Mouse (Mus musculus): ENCODE data around the gene Pla2g4a. TPM values are rescaled to one million over a fixed set of nuclear protein-coding genes. Genes with fewer than 3 reads are reported as not detected.

Pla2g4a gene
- polyA plus RNA-seq, 1 experiment from 2014 or later = 1.7 TPM

GRCm38 (mm10) chr1:149871625-149872024, 89.5 kb downstream of the Pla2g4a start:
- H3K4me2 ChIP-seq = no peak overlapping the region
- no peaks in the 10 kb centered on the region for H3K4me1 ChIP-seq (replicated peaks)
- no peak overlapping the region for H3K9ac ChIP-seq
- H3K4me3 ChIP-seq = no peak overlapping the region
- H3K27ac ChIP-seq (replicated peaks) = no peak overlapping the region
- H3K27me3 ChIP-seq = no peaks in the 10 kb centered on the region
- no peak for ATAC-seq (ENCODE audit: low read depth)
- no peaks in the 10 kb centered on the region for H3K36me3 ChIP-seq
- H3K9me3 ChIP-seq = no peaks in the 10 kb centered on the region
- 84% methylated on average over 1 of the region's 1 CpGs for WGBS

- H3K4me1 ChIP-seq (replicated peaks) = no peaks in the 10 kb centered on the region
These were observed 93.8 kb downstream of the Pla2g4a start for GRCm38 (mm10) chr1:149867323-149867722.

GRCm38 (mm10) chr1:149866202-149866601, 94.9 kb downstream of the Pla2g4a start:
- H3K36me3 ChIP-seq = no peaks in the 10 kb centered on the region
- no peak overlapping the region for H3K9ac ChIP-seq
- no peak for ATAC-seq (ENCODE audit: low read depth)
- no peaks in the 10 kb centered on the region for H3K4me1 ChIP-seq (replicated peaks)
- no peak overlapping the region for H3K27ac ChIP-seq (replicated peaks)
- no peak overlapping the region for H3K4me2 ChIP-seq
- no peaks in the 10 kb centered on the region for H3K9me3 ChIP-seq
- 91% methylated on average over 3 of the region's 3 CpGs for WGBS
- H3K4me3 ChIP-seq = no peak overlapping the region
- no peaks in the 10 kb centered on the region for H3K27me3 ChIP-seq

More at GRCm38 (mm10) chr1:149867323-149867722, 93.8 kb downstream of the Pla2g4a start:
- no peak overlapping the region for H3K27ac ChIP-seq (replicated peaks)
- no peak overlapping the region for H3K9ac ChIP-seq
- no peaks in the 10 kb centered on the region for H3K36me3 ChIP-seq
- H3K4me2 ChIP-seq = no peak overlapping the region
- H3K4me3 ChIP-seq = no peak overlapping the region
- no peaks in the 10 kb centered on the region for H3K9me3 ChIP-seq
- ATAC-seq (ENCODE audit: low read depth) = no peak
- H3K27me3 ChIP-seq = no peaks in the 10 kb centered on the region

- no peak overlapping the region for H3K9ac ChIP-seq
- no peak overlapping the region for H3K4me3 ChIP-seq
- H3K27me3 ChIP-seq = no peaks in the 10 kb centered on the region
- H3K27ac ChIP-seq (replicated peaks) = no peak overlapping the region
- ATAC-seq (ENCODE audit: low read depth) = no peak
- H3K4me2 ChIP-seq = no peak overlapping the region
- H3K36me3 ChIP-seq = no peaks in the 10 kb centered on the region
- WGBS = 65% methylated on average over 6 of the region's 6 CpGs
- no peaks in the 10 kb centered on the region for H3K4me1 ChIP-seq (replicated peaks)
- no peaks in the 10 kb centered on the region for H3K9me3 ChIP-seq
These were observed 98.3 kb downstream of the Pla2g4a start for GRCm38 (mm10) chr1:149862801-149863200.

GRCm38 (mm10) chr1:149862181-149862580, 98.9 kb downstream of the Pla2g4a start:
- ATAC-seq (ENCODE audit: low read depth) = no peak
- Histone ChIP-seq H3K4me3 (no peak overlapping the region), H3K9ac (no peak overlapping the region)

GRCm38 (mm10) chr1:149861543-149861942, 99.5 kb downstream of the Pla2g4a start:
- Histone ChIP-seq H3K36me3 (no peaks in the 10 kb centered on the region), H3K9me3 (no peaks in the 10 kb centered on the region), H3K4me2 (no peak overlapping the region), H3K4me3 (no peak overlapping the region), H3K27me3 (no peaks in the 10 kb centered on the region), H3K4me1 (replicated peaks) (no peaks in the 10 kb centered on the region), H3K27ac (replicated peaks) (no peak overlapping the region), H3K9ac (no peak overlapping the region)
- WGBS = 85% methylated on average over 2 of the region's 2 CpGs
- ATAC-seq (ENCODE audit: low read depth) = no peak

More at GRCm38 (mm10) chr1:149862181-149862580, 98.9 kb downstream of the Pla2g4a start:
- no peaks in the 10 kb centered on the region for H3K36me3 ChIP-seq
- no peaks in the 10 kb centered on the region for H3K27me3 ChIP-seq
- H3K27ac ChIP-seq (replicated peaks) = no peak overlapping the region
- H3K9me3 ChIP-seq = no peaks in the 10 kb centered on the region
- 84% methylated on average over 2 of the region's 2 CpGs for WGBS
- no peaks in the 10 kb centered on the region for H3K4me1 ChIP-seq (replicated peaks)
- H3K4me2 ChIP-seq = no peak overlapping the region

GRCm38 (mm10) chr1:149858734-149859133, 102.4 kb downstream of the Pla2g4a start:
- Histone ChIP-seq H3K9me3 (no peaks in the 10 kb centered on the region), H3K4me3 (no peak overlapping the region), H3K4me2 (no peak overlapping the region), H3K36me3 (no peaks in the 10 kb centered on the region), H3K27me3 (no peaks in the 10 kb centered on the region), H3K27ac (replicated peaks) (no peak overlapping the region), H3K9ac (no peak overlapping the region), H3K4me1 (replicated peaks) (no peaks in the 10 kb centered on the region)
- ATAC-seq (ENCODE audit: low read depth) = no peak
- WGBS = 74% methylated on average over 5 of the region's 5 CpGs

GRCm38 (mm10) chr1:149856720-149857119, 104.4 kb downstream of the Pla2g4a start:
- Histone ChIP-seq H3K4me3 (no peak overlapping the region), H3K27me3 (no peaks in the 10 kb centered on the region), H3K4me1 (replicated peaks) (no peaks in the 10 kb centered on the region), H3K9ac (no peak overlapping the region), H3K36me3 (no peaks in the 10 kb centered on the region), H3K9me3 (no peaks in the 10 kb centered on the region), H3K4me2 (no peak overlapping the region), H3K27ac (replicated peaks) (no peak overlapping the region)
- 21% methylated on average over 9 of the region's 9 CpGs for WGBS
- ATAC-seq (ENCODE audit: low read depth) = no peak

GRCm38 (mm10) chr1:149855581-149855980, 105.5 kb downstream of the Pla2g4a start:
- H3K9ac ChIP-seq = no peak overlapping the region
- no peak overlapping the region for H3K4me2 ChIP-seq
- WGBS = 85% methylated on average over 4 of the region's 4 CpGs
- H3K27ac ChIP-seq (replicated peaks) = no peak overlapping the region
- H3K4me3 ChIP-seq = no peak overlapping the region
- H3K36me3 ChIP-seq = no peaks in the 10 kb centered on the region
- H3K9me3 ChIP-seq = no peaks in the 10 kb centered on the region
- H3K27me3 ChIP-seq = no peaks in the 10 kb centered on the region
- ATAC-seq (ENCODE audit: low read depth) = no peak
- no peaks in the 10 kb centered on the region for H3K4me1 ChIP-seq (replicated peaks)

- H3K27me3 ChIP-seq = no peaks in the 10 kb centered on the region
- no peaks in the 10 kb centered on the region for H3K36me3 ChIP-seq
- H3K9me3 ChIP-seq = no peaks in the 10 kb centered on the region
- H3K4me3 ChIP-seq = no peak overlapping the region
- H3K27ac ChIP-seq (replicated peaks) = no peak overlapping the region
- no peak overlapping the region for H3K4me2 ChIP-seq
- H3K4me1 ChIP-seq (replicated peaks) = no peaks in the 10 kb centered on the region
- 77% methylated on average over 7 of the region's 7 CpGs for WGBS
- no peak overlapping the region for H3K9ac ChIP-seq
- no peak for ATAC-seq (ENCODE audit: low read depth)
These were observed 106.2 kb downstream of the Pla2g4a start for GRCm38 (mm10) chr1:149854867-149855266.

GRCm38 (mm10) chr1:149846655-149847054, 114.4 kb downstream of the Pla2g4a start:
- no peak overlapping the region for H3K4me2 ChIP-seq
- no peaks in the 10 kb centered on the region for H3K36me3 ChIP-seq
- H3K27ac ChIP-seq (replicated peaks) = no peak overlapping the region
- H3K9ac ChIP-seq = no peak overlapping the region
- 81% methylated on average over 6 of the region's 6 CpGs for WGBS
- no peak for ATAC-seq (ENCODE audit: low read depth)
- H3K27me3 ChIP-seq = no peaks in the 10 kb centered on the region
- H3K9me3 ChIP-seq = no peaks in the 10 kb centered on the region
- H3K4me1 ChIP-seq (replicated peaks) = no peaks in the 10 kb centered on the region
- H3K4me3 ChIP-seq = no peak overlapping the region

- Histone ChIP-seq H3K27ac (replicated peaks) (no peak overlapping the region), H3K4me1 (replicated peaks) (no peaks in the 10 kb centered on the region), H3K36me3 (no peaks in the 10 kb centered on the region), H3K4me3 (no peak overlapping the region), H3K9me3 (no peaks in the 10 kb centered on the region), H3K9ac (no peak overlapping the region), H3K27me3 (no peaks in the 10 kb centered on the region), H3K4me2 (no peak overlapping the region)
- ATAC-seq (ENCODE audit: low read depth) = no peak
- 100% methylated on average over 1 of the region's 1 CpGs for WGBS
These were observed 119.2 kb downstream of the Pla2g4a start for GRCm38 (mm10) chr1:149841845-149842244.

GRCm38 (mm10) chr1:149840961-149841416, 120.1 kb downstream of the Pla2g4a start:
- no peak overlapping the region for H3K4me2 ChIP-seq
- no peak overlapping the region for H3K9ac ChIP-seq
- no peaks in the 10 kb centered on the region for H3K27me3 ChIP-seq
- no peaks in the 10 kb centered on the region for H3K36me3 ChIP-seq
- 91% methylated on average over 4 of the region's 4 CpGs for WGBS
- no peak for ATAC-seq (ENCODE audit: low read depth)
- no peaks in the 10 kb centered on the region for H3K9me3 ChIP-seq
- H3K4me1 ChIP-seq (replicated peaks) = no peaks in the 10 kb centered on the region
- H3K4me3 ChIP-seq = no peak overlapping the region
- H3K27ac ChIP-seq (replicated peaks) = no peak overlapping the region

All from neural tube, embryonic 13.5 days (tissue).